Mouse (Mus musculus): Measurements from ENCODE around the gene Ubap2l.

Ubap2l gene

DNA sequence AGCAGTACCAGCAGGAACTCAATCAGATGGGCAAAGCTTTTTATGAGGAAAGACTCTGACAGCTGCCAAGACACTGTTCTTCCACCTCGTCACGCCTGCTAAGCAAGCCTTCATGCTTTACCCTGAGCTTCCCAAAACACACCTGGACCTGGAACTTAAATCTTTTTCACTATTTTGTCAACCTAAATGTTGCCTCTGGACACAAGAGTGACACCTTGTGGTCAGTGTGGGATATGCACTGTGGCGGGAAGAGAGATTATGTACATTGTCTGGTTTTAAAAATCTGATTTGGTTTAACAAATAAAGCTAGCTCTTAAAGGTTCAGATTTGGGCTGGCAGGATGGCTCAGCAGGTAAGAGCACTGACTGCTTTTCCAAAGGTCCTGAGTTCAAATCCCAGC, 13.1 kb upstream of the Ubap2l start:
- peak; percentile 36 for DNase-seq

- DNase-seq = no peak
Observed at GRCm38 (mm10) chr3:90064383-90064782, 12.0 kb upstream of the Ubap2l start.

DNA sequence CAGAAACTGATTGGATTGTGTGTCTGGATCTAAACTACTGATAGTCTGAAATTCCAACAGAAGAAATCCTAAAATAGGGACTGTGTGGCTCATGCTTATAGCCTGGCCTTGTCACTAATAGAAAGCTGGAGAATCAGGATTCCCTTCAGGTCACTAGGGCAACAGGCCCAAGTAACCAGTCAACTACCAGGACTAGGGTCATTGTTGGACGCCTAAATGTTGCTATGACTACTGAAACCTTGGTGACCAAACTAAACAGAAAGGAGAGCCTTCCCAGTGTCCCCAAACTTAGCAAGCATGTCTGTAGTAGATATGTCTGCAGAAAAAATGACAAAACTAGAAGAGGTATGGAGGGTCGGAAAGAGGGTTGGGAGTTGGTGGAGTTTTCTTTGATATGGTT, 10.1 kb upstream of the Ubap2l start:
- DNase-seq = no peak

DNA sequence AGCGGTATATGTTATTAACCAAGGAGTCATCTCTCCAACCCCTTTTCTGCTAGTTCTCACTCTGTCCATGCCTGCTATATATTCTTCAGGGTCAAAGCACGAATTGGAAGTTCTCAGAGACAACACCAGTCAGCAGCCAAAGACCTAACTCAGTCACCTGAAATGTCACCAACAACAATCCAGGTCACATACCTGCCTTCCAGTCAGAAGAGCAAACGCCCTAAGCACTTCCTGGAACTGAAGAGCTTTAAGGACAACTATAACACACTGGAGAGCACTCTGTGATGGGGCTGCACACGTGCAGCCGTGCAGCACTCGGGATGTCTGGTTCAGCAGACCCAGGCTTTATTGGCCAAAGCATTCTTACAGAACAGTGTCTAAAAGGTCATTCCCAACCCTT, 9.1 kb upstream of the Ubap2l start:
- no peak for DNase-seq

DNA sequence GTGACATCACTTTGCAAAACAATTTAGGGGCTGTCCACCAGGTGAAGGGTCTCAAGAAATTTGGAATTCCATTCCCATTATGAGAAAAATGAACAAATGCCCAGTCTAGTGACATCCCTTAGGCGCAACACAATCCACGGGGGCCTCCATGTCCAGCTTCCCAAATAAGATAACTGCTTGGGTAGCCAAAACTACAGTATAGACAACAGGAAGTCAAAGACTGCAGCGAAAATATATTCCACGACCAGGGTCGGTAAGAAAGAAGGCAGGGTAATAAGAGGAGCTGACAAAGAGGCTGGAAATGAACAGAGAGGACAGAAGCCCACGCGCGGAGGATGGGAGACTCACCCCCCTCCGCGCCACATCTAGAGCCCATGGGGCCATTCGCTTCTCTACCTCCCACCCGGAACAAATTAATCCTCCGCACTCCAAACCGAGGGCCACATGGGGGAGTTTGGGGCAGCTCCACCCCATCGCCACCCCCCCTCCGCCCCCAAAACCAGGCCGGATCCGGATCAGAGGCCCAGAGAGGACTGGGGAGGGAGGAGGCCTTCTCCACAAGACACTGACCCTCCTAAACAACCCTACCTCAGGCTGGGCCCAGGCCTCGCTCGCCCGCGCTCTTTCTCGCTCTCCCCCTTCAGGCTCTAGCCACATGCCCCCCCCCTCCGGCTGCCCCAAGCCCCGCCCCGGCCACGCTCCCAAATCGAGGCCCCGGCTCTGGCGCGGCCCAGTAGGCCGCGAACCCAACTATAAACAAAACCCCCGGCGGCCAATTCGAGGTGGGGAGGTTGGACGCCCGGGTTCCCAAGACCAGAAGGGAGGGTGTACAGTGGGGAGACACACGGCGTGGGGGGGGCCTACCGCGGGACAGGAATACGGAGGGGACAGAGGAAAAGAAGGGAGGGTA, 732 bp downstream of the Ubap2l start, which contains the start of gene 4933434E20Rik:
4933434E20Rik (plus strand) TSS at position 196 of the 910 bp plus-strand sequence.
- no peak for DNase-seq

GRCm38 (mm10) chr3:90049691-90050090, 2.7 kb downstream of the Ubap2l start:
- no peak for DNase-seq

DNA sequence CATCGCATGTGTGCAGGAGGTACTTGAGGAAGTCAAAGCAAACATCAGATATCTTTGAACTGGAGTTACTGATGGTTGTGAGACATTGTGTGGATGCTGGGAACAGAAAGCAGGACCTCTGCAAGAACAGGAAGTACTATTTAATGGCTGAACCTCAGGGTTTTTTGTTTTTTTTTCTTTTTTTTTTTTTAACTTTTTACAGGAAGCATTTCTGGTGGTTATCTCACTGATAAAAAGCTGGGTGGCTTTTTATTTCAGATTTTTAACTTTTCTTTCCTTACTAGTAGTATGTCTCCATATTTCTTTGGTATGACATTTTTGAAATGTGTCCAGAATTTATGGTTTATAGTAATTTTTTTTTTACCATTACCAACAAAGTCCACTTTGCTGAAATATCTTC, 16.2 kb downstream of the Ubap2l start:
- DNase-seq = no peak

DNA sequence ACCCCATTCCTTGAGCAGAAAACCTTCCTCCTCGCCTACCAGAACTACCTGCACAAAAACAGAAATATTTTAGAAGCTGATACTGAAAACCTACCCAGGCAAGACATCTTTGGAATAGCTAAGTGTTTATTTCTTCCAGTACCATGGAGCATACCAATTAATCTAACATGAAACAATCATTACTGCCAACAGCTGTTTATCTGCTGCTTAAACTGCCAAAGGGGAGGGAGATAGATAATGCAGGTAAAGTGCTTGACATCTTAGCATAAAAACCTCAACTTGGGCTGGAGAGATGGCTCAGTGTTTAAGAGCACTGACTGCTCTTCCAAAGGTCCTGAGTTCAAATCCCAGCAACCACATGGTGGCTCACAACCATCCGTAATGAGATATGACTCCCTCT, 17.8 kb downstream of the Ubap2l start:
- no peak for DNase-seq

DNA sequence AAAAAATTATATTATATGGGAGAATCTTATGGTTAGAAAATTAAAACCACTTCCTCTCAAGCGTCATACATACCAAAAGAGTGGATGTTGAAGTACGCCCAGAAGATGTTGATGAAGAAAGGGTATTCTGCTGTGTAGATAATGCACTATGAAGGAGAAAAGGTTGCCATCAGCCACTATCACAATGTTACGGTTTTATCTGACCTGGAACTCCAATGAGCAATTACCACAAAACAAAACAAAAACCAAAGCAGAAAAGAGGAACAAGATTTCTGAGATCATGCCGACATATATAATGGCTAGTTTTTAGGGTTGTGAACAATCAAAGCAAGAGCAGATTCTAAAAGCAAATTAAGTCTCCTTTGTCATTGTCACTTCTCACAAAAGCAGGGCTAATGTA, 35.8 kb downstream of the Ubap2l start:
- no peak for DNase-seq

DNA sequence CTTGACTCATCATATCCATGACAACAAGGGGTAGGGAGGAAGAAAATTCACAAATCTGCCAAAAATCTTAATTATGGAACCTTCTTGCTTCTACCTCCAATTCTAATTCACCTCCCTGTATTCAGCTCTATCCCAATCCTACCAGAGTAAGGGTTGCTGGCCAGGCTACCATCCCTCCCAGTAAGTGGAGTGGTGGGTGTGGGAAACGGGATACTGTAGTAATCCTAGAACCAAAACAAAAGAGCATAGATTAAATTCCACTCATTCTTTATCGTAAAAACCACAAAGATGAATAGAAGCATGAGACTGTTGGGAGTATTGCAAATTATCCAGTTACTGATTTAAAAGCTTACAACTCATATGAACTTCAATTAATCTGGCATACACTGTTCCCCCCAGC, 42.1 kb downstream of the Ubap2l start:
- no peak for DNase-seq

- DNase-seq = no peak
Observed at GRCm38 (mm10) chr3:90004091-90004796, 48.2 kb downstream of the Ubap2l start.

- DNase-seq = no peak
Observed at GRCm38 (mm10) chr3:89999830-90000229, 52.6 kb downstream of the Ubap2l start.

DNA sequence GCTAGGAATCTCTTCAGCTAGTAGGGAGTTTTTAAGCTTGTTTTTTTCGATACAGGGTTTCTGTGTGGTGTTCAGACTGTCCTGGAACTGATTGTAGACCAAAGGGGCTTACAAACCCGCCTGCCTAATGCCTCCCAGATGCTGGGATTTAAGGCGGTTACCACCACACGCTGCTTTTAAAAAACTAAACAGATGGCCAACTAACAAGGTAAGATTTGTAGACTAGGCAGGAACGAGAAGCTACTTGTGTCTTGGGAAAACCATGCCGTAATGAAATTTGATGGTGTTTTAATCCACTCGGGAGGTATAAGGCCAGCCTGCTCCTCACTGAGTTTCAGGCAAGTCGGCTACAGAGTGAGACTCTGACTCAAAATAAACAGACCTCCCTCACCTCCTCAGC, 53.3 kb downstream of the Ubap2l start:
- peak; percentile 24 for DNase-seq

DNA sequence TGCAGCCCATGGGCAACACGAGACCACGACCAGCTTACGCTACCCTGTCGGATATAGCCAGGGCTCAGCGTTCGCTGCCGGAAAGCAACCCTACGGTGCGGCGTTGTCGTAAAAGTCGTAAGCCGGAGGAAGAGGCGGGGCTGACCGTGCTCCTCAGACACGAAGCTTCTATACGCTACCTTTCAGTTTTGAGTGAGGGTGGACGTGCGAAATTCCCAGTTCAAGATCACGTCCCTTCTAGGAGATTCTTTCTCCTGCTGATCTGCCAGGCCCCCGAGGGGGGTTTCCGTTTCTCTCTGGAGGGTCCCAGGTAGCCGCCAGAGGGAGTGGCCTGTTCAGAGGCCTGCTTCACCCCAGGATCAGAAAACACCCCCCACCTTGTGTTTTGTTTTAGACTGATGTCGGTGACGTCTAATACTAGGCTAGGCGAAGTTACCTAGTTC, 53.8 kb downstream of the Ubap2l start, which contains the start of gene Hax1:
Hax1 (minus strand) TSS at position 169 of the 443 bp plus-strand sequence.
- DNase-seq = peak; percentile 91

- DNase-seq = peak; percentile 34
Observed at GRCm38 (mm10) chr3:89997791-89998495, 54.5 kb downstream of the Ubap2l start.

DNA sequence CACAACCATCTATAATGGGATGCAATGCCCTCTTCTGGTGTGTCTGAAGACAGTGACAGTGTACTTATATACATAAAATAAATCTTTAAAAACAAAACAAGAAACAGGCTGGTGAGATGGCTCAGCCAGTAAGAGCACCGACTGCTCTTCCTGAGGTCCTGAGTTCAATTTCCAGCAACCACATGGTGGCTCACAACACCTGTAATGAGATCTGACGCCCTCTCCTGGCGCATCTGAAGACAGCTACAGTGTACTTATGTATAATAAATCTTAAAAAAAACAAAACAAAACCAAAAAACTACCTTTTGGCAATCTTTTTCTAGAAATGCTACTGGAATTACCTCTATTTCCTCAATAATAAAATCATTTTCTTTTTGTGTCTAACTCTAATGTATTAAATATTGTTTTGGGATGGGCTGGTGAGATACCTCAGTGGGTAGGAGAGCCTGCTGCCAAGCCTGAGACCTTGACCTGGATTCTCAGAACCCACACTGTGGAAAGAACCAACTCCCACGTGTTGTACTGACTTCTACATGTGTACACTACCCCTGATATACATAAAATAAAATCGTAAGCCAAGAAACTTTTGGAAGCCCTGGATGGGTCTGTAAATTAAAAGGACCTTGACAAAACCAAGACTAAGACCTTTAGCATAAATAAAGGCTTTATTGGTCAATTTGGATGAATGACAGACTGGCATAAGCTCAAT, 57.5 kb downstream of the Ubap2l start:
- DNase-seq = no peak

DNA sequence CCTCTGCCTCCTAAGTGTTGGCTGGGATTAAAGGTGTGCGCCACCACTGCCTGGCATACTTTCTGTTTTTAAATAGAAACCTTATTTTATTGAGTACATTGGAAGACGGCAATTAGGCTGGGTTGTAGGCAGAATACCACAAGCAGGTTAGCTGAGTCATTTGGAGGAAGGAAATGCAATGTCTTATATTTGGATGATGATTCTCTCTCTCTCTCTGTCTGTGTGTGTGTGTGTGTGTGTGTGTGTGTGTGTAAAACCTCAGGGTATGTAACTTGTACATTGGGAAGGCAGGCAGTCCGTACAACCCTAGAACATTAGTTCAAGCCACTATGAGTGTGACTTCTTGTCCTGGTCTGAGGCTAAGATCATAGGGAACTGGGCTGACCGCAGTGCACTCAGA, 64.6 kb downstream of the Ubap2l start:
- DNase-seq = no peak

DNA sequence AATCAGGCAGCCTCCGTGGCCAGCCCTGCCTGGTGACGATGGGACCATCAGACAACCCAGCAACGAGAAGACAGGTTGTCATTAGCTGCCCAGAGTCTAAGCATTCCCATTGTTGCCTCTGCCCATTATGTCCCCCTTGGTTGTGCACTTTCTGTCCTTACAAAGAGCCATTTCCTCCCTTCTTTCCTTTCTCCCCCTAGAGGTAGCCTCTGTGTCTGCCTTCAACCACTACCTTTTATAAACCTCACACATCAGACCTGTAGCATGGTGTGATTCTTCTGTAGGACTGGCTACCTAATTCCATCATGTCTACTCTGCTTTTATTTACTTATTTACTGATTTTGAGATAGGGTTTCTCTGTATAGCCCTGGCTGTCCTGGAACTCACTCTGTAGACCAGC, 65.2 kb downstream of the Ubap2l start:
- DNase-seq = no peak

DNA sequence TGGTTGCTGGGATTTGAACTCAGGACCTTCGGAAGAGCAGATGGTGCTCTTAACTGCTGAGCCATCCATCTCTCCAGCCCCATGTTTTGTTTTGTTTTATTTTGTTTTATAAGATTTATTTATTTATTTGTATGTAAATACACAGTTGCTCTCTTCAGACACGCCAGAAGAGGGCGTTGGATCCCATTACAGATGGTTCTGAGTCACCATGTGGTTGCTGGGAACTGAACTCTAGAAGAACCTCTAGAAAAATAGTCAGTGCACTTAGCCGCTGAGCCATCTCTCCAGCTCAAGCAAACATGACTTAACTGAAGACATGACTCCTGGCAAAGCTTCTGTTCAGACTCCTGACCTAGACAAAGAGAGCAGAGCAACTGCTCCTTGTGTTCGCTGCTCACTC, 70.0 kb downstream of the Ubap2l start:
- DNase-seq = no peak

DNA sequence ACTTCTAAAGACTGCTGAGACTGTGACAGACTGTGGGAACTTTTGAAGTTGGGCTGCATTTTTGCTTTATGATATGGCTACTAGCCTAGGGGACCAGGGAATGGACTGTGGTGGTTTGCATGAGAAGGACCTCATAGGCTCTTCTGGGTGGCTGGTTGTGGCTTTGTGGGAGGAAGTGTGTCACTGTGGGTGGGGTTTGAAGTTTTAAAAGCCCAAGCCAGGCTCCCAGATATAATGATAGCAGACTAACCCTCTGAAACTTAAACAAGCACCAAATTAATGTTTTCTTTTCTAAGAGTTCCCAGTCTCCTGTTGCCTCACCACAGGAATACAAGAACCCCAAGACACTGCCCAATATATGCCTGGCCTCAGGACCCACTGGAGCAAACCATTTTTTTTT, 75.6 kb downstream of the Ubap2l start:
- no peak for DNase-seq

GRCm38 (mm10) chr3:89968509-89968908, 83.9 kb downstream of the Ubap2l start:
- no peak for DNase-seq

DNA sequence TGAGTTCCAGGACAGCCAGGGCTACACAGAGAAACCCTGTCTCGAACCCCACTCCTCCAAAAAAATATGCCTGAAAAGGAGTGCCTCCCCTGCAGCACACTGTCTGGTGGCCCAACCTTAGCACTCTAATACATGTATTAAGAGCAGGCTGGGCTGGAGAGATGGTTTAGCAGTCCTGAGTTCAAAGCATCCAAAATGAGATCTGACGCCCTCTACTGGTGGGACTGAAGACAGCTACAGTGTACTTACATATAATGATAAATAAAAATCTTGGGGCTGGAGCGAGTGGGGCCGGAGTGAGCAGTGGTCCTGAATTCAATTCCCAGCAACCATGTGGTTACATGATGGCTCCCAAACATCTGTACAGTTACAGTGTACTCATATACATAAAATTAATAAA, 85.5 kb downstream of the Ubap2l start:
- no peak for DNase-seq

GRCm38 (mm10) chr3:89965972-89966371, 86.5 kb downstream of the Ubap2l start:
- no peak for DNase-seq
